19 mouse cellular contexts compared by ENCODE assay signal in the genomic region with DNA sequence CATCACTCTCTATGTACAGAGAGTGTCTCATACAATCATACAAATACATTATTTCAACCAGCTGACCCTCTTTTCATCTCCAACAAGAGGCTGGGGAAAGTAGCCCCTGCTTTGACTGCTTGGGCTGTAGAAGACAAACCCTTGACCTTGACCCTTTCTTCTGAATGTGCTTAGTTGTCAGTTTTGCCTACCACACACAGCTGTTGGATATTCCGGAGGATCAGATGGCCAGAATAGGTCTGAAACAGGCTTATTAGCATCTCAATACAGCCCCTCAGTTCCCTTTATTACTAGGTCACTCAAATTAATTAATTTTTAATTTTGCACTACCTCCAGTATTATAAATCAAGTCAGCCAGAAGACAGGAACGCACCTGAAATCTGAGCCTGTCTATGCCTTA.
DNase-seq lines count a peak whose midpoint lies in the region; ATAC-seq and TF ChIP-seq lines count a peak whose summit lies in the region.
"Had no signal": no experiment of that assay in that cellular context is flagged by ENCODE, and none has a peak within 500 bp of the region (broad histone marks: within the 10 kb centered on the region; RNA-seq: fewer than 3 reads in every experiment).

No protein-coding gene starts in this region.

- WGBS in forebrain, embryonic 11.5 days = 12% methylated on average over 2 of the region's 2 CpGs
- 17% methylated on average over 2 of the region's 2 CpGs for WGBS in forebrain, postnatal 0 days
- 4% methylated on average over 2 of the region's 2 CpGs for WGBS in forebrain, embryonic 15.5 days
- 9% methylated on average over 2 of the region's 2 CpGs for WGBS in midbrain, embryonic 13.5 days

- TF ChIP-seq POLR2A in brain, embryonic 14.5 days (IDR thresholded peaks at IDR 0.05; ENCODE audit: borderline replicate concordance, extremely low read depth, insufficient read depth, insufficient read length, poor library complexity, severe bottlenecking) = no peak

- H3K27me3 ChIP-seq in forebrain, embryonic 11.5 days (ENCODE audit: control insufficient read depth, insufficient read depth, low read length) = no peaks in the 10 kb centered on the region
- H3K27me3 ChIP-seq in forebrain, postnatal 0 days (ENCODE audit: insufficient read depth, low read length) = no peaks in the 10 kb centered on the region
- H3K27me3 ChIP-seq in forebrain, embryonic 15.5 days = no peaks in the 10 kb centered on the region
- no peaks in the 10 kb centered on the region for H3K27me3 ChIP-seq in midbrain, embryonic 13.5 days

- no peak for TF ChIP-seq CTCF in forebrain, postnatal 0 days (IDR thresholded peaks at IDR 0.05; ENCODE audit: low read depth)
- TF ChIP-seq CTCF in brain, embryonic 14.5 days (IDR thresholded peaks at IDR 0.05; ENCODE audit: borderline replicate concordance, extremely low read depth, insufficient read depth, insufficient read length) = no peak

- no peak overlapping the region for H3K4me2 ChIP-seq in forebrain, embryonic 11.5 days (ENCODE audit: low read depth, low read length, severe bottlenecking)
- no peak overlapping the region for H3K4me2 ChIP-seq in forebrain, postnatal 0 days (ENCODE audit: low read depth)
- no peak overlapping the region for H3K4me2 ChIP-seq in forebrain, embryonic 15.5 days (replicated peaks)
- no peak overlapping the region for H3K4me2 ChIP-seq in midbrain, embryonic 13.5 days (replicated peaks)

- peak overlapping the region; percentile 53 for H3K27ac ChIP-seq in forebrain, embryonic 11.5 days (ENCODE audit: low read depth, low read length)
- no peak overlapping the region for H3K27ac ChIP-seq in forebrain, postnatal 0 days (ENCODE audit: low read depth, low read length)
- H3K27ac ChIP-seq in forebrain, embryonic 15.5 days (replicated peaks) = peak overlapping the region; percentile 62
- H3K27ac ChIP-seq in midbrain, embryonic 13.5 days = no peak overlapping the region
- H3K27ac ChIP-seq: heart, embryonic 10.5 days had no signal

- H3K4me3 ChIP-seq in forebrain, embryonic 11.5 days (ENCODE audit: low read depth, low read length) = no peak overlapping the region
- H3K4me3 ChIP-seq in forebrain, postnatal 0 days (ENCODE audit: low read depth, low read length) = no peak overlapping the region
- no peak overlapping the region for H3K4me3 ChIP-seq in forebrain, embryonic 15.5 days
- no peak overlapping the region for H3K4me3 ChIP-seq in midbrain, embryonic 13.5 days (replicated peaks)
- H3K4me3 ChIP-seq: erythroblast, embryonic 14.5 days; heart, embryonic 10.5 days had no signal

- no peak overlapping the region for H3K9ac ChIP-seq in forebrain, embryonic 11.5 days (ENCODE audit: low read length)
- H3K9ac ChIP-seq in forebrain, postnatal 0 days = no peak overlapping the region
- no peak overlapping the region for H3K9ac ChIP-seq in forebrain, embryonic 15.5 days (replicated peaks)
- H3K9ac ChIP-seq in midbrain, embryonic 13.5 days (replicated peaks) = no peak overlapping the region
- H3K9ac ChIP-seq: liver, postnatal 0 days had no signal

- peaks cover 5% of the 10 kb centered on the region for H3K4me1 ChIP-seq in forebrain, embryonic 11.5 days (replicated peaks; ENCODE audit: control insufficient read depth, insufficient read depth, low read length)
- H3K4me1 ChIP-seq in forebrain, postnatal 0 days (ENCODE audit: insufficient read depth) = peaks cover 3% of the 10 kb centered on the region
- H3K4me1 ChIP-seq in forebrain, embryonic 15.5 days = peaks cover 23% of the 10 kb centered on the region
- H3K4me1 ChIP-seq in midbrain, embryonic 13.5 days (replicated peaks) = peaks cover 26% of the 10 kb centered on the region
- H3K4me1 ChIP-seq: heart, embryonic 10.5 days had no signal

- H3K9me3 ChIP-seq in forebrain, embryonic 11.5 days (ENCODE audit: control insufficient read depth, low read length) = no peaks in the 10 kb centered on the region
- no peaks in the 10 kb centered on the region for H3K9me3 ChIP-seq in forebrain, postnatal 0 days (ENCODE audit: low read length)
- no peaks in the 10 kb centered on the region for H3K9me3 ChIP-seq in forebrain, embryonic 15.5 days
- H3K9me3 ChIP-seq in midbrain, embryonic 13.5 days = no peaks in the 10 kb centered on the region
- H3K9me3 ChIP-seq: heart, embryonic 10.5 days had no signal

- DNase-seq in forebrain, embryonic 11.5 days (ENCODE audit: low spot score) = no peak
- no peak for DNase-seq in forebrain, postnatal 0 days
- DNase-seq in brain, embryonic 14.5 days (ENCODE audit: low read depth) = peak; percentile 80
- DNase-seq in adrenal gland, adult 2 months = no peak
- DNase-seq in right cerebral cortex, postnatal 25 days = no peak
- DNase-seq: adrenal gland, postnatal 25 days; cerebellum, adult 9-10 months; gastrocnemius, postnatal 36 days; heart, postnatal 10 days; kidney, postnatal 4 days; liver; liver, postnatal 0 days; spleen, adult 18-20 months; thymus, adult 2 months had no signal

- no peaks in the 10 kb centered on the region for H3K36me3 ChIP-seq in forebrain, embryonic 11.5 days (ENCODE audit: control insufficient read depth, insufficient read depth, low read length)
- no peaks in the 10 kb centered on the region for H3K36me3 ChIP-seq in forebrain, postnatal 0 days (ENCODE audit: insufficient read depth)
- H3K36me3 ChIP-seq in forebrain, embryonic 15.5 days = no peaks in the 10 kb centered on the region
- H3K36me3 ChIP-seq in midbrain, embryonic 13.5 days = no peaks in the 10 kb centered on the region
- H3K36me3 ChIP-seq: heart, embryonic 10.5 days had no signal

- ATAC-seq in forebrain, embryonic 11.5 days (replicated peaks; ENCODE audit: low FRiP score) = peak; percentile 80
- no peak for ATAC-seq in forebrain, postnatal 0 days
- peak; percentile 58 for ATAC-seq in forebrain, embryonic 15.5 days (replicated peaks)
- ATAC-seq in midbrain, embryonic 13.5 days = peak; percentile 69
- no peak for ATAC-seq in monocyte, adult 5-6 weeks (replicated peaks; ENCODE audit: insufficient number of reproducible peaks, low FRiP score, low TSS enrichment, poor library complexity, severe bottlenecking)
- ATAC-seq: liver, postnatal 0 days had no signal

Comparison
In these comparisons a context has a peak if more than half of its experiments do, and no peak if none do; other contexts are left out.
1. ATAC-seq: peak in forebrain, embryonic 11.5 days (single experiment), forebrain, embryonic 15.5 days (single experiment) and midbrain, embryonic 13.5 days (single experiment); none in forebrain, postnatal 0 days (single experiment) and monocyte, adult 5-6 weeks (single experiment).
2. H3K27ac ChIP-seq: peak in forebrain, embryonic 11.5 days (single experiment) and forebrain, embryonic 15.5 days (single experiment); none in forebrain, postnatal 0 days (single experiment) and midbrain, embryonic 13.5 days (single experiment).